Mouse (Mus musculus) kidney, adult 2 months (tissue): ENCODE measurements around the gene Cul3. TPM values are rescaled to one million over a fixed set of nuclear protein-coding genes. Genes with fewer than 3 reads are reported as not detected.
"Not testable (repeated sequence)": the region's sequence is repeated elsewhere in the genome, so short reads cannot be mapped to it uniquely, and the experiment has no call there.

Experiments
- DNase-seq: peaks from one replicate; pipeline ENCODE4 v3.0.0; 2021
- H3K27ac ChIP-seq: fragments of 200-500 bp; 2 replicates; pipeline ENCODE4 v1.5.1; 2012; ENCODE audit warnings: low read depth, low read length, control low read depth, inconsistent platforms; ENCODE audit not compliant: insufficient read depth
- H3K27me3 ChIP-seq: fragments of 200-500 bp; replicated peaks from 2 replicates; pipeline ENCODE4 v1.6.1; 2012; ENCODE audit warnings: mild to moderate bottlenecking, moderate library complexity, low read length, inconsistent platforms; ENCODE audit not compliant: control insufficient read depth, insufficient read depth
- H3K36me3 ChIP-seq: fragments of 200-500 bp; 2 replicates; pipeline ENCODE4 v1.6.1; 2012; ENCODE audit warnings: mild to moderate bottlenecking, moderate library complexity, low read length, inconsistent platforms; ENCODE audit not compliant: control insufficient read depth, insufficient read depth
- H3K4me1 ChIP-seq: fragments of 200-500 bp; 2 replicates; pipeline ENCODE4 v1.6.1; 2011; ENCODE audit warnings: low read length; ENCODE audit not compliant: control insufficient read depth, insufficient read depth
- H3K4me3 ChIP-seq: fragments of 200-500 bp; 2 replicates; pipeline ENCODE4 v1.5.1; 2011; ENCODE audit warnings: mild to moderate bottlenecking, low read depth, low read length, control low read depth; ENCODE audit not compliant: insufficient read depth
- CTCF ChIP-seq: fragments of 200-500 bp; conservative IDR thresholded peaks from 2 replicates; pipeline ENCODE4 v1.5.1; 2011; ENCODE audit warnings: low read depth, mild to moderate bottlenecking, control low read depth, low read length, moderate library complexity, mixed read lengths; ENCODE audit not compliant: insufficient read depth, insufficient read length
- POLR2A ChIP-seq: fragments of 200-500 bp; IDR thresholded peaks from one replicate; pipeline ENCODE4 v1.6.1; 2011; ENCODE audit warnings: low read depth, low read length, control low read depth
- WGBS: fragments of 180-500 bp; shearing (Covaris S2); methylation state at CpG from one replicate; pipeline ENCODE4 v1.1.7; 2018; 5-methylcytosine and 5-hydroxymethylcytosine counted together
- polyA plus RNA-seq: library from polyadenylated mRNA; depleted of rRNA; stranded (reverse); fragments of >200 nt; gene quantifications from 2 replicates; pipeline ENCODE4 v1.2.3, GENCODE M21; 2012

The Cul3 gene
- polyA plus RNA-seq, 1 experiment = 23.9 TPM

DNA sequence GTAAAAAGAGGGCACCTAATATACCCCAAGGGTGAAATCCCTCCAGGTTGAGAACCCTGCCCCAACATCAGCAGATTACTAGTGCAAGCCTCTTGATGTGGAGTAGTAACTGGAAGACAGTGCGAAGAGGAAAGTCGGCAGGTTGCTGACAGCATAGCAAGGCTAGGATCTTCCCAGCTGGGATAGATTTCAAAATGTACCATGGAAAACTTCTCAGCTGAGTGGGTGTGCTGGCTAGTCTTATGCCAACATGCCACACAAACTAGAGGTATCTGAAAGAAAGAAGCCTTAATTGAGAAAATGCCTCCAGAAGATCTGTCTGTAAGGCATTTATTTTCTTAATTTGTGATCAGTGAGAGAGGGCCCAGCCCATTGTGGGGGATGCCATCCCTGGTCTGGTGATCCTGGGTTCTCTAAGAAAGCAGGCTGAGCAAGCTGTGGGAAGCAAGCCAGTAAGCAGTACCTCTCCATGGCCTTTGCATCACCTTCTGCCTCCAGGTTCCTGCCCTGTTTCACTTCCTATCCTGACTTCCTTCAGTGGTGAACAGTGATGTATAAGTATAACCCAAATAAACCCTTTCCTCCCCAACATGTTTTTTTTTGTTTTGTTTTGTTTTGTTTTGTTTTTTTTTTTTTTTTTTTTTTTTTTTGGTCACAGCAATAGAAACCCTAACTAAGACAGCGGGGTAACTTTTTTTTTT, 31.1 kb upstream of the Cul3 start:
- no peaks in the 10 kb centered on the region for H3K4me1 ChIP-seq
- H3K36me3 ChIP-seq = no peaks in the 10 kb centered on the region
- TF ChIP-seq CTCF (no peak), POLR2A (no peak)
- no peaks in the 10 kb centered on the region for H3K27me3 ChIP-seq
- H3K27ac ChIP-seq = no peak overlapping the region
- no peak for DNase-seq
- 93% methylated on average over 3 of the region's 3 CpGs for WGBS
- H3K4me3 ChIP-seq = no peak overlapping the region

DNA sequence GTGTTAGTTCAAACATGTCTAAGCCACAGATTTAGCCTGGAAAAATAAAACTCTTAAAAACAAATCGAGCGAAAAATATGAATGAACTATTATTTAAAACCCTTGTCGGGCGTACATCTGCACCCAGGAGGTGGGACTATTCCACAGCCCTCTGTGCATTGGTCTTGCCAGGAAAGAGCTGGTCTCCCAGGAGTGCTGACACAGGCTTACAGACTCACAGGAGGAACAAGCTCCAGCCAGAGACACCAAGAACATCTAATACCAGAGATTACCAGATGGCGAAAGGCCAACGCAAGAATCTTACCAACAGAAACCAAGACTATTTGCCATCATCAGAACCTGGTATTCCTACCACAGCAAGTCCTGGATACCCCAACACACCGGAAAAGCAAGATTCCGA, 23.2 kb upstream of the Cul3 start:
- no peaks in the 10 kb centered on the region for H3K4me1 ChIP-seq
- H3K36me3 ChIP-seq = no peaks in the 10 kb centered on the region
- H3K27me3 ChIP-seq = no peaks in the 10 kb centered on the region
- no peak for TF ChIP-seq POLR2A
- no peak for TF ChIP-seq CTCF
- H3K4me3 ChIP-seq = no peak overlapping the region
- DNase-seq = no peak
- WGBS = 96% methylated on average over 8 of the region's 8 CpGs
- H3K27ac ChIP-seq = no peak overlapping the region

DNA sequence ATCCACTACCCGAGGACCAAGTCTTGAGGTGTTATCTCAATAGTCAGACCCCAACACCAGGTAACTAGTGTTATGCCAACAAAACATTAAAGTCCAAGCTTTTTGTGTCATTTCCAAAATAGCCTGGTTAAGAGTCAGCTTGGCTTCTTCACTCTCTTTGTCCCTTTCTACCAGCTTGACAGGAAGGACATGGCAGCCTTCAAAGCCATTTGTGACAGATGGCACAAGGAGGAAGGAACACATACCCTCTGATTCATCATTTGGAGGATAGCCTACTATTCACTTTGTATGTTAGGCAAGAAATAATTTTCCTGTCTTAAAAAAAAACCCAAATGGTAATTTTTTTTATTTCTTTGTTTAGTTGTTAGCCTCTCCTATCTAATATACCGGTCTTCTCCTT, 22.7 kb upstream of the Cul3 start:
- no peak overlapping the region for H3K4me3 ChIP-seq
- no peaks in the 10 kb centered on the region for H3K4me1 ChIP-seq
- no peak for TF ChIP-seq POLR2A
- no peak for TF ChIP-seq CTCF
- H3K27ac ChIP-seq = no peak overlapping the region
- 80% methylated on average over 2 of the region's 2 CpGs for WGBS
- H3K36me3 ChIP-seq = no peaks in the 10 kb centered on the region
- no peaks in the 10 kb centered on the region for H3K27me3 ChIP-seq
- DNase-seq = no peak

DNA sequence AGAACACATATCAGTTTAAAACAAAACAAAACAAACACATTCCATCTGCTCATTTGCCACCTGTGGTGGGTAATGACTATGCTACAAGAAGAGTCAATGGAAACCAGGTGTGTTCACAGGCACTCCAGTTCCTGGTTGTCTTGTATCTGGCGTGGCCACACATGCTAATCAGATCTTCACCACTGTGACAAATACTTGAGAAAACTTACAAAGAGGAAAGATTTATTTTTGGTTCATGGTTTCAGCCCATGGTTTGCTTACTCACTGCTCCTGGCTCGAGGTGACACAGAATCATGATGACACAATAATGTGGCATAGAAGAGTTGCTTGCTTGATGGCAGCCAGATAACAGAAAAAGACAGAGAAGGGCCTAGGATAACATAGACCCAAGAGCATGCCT, 22.1 kb upstream of the Cul3 start:
- no peaks in the 10 kb centered on the region for H3K36me3 ChIP-seq
- no peaks in the 10 kb centered on the region for H3K27me3 ChIP-seq
- H3K27ac ChIP-seq = no peak overlapping the region
- DNase-seq = no peak
- WGBS = 81% methylated on average over 2 of the region's 2 CpGs
- H3K4me1 ChIP-seq = no peaks in the 10 kb centered on the region
- H3K4me3 ChIP-seq = no peak overlapping the region
- TF ChIP-seq POLR2A (no peak), CTCF (no peak)

DNA sequence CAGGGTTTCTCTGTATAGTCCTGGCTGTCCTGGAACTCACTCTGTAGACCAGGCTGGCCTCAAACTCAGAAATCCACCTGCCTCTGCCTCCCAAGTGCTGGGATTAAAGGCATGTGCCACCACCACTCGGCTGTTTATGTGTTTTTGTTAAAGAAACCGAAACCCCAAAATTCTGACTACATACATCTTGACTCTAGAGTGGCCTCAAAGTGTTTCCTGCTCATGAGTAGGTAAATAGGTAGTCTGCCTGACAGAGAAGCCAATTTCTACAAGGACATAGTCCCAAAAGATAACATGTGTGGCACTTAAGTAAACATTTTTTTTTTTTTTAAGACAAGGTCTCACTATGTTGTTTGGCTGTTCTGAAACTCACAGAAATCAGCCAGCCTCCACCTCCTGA, 21.5 kb upstream of the Cul3 start:
- 94% methylated on average over 2 of the region's 2 CpGs for WGBS
- H3K36me3 ChIP-seq, H3K4me3 ChIP-seq, DNase-seq, H3K4me1 ChIP-seq, H3K27me3 ChIP-seq, H3K27ac ChIP-seq: not testable (repeated sequence)

DNA sequence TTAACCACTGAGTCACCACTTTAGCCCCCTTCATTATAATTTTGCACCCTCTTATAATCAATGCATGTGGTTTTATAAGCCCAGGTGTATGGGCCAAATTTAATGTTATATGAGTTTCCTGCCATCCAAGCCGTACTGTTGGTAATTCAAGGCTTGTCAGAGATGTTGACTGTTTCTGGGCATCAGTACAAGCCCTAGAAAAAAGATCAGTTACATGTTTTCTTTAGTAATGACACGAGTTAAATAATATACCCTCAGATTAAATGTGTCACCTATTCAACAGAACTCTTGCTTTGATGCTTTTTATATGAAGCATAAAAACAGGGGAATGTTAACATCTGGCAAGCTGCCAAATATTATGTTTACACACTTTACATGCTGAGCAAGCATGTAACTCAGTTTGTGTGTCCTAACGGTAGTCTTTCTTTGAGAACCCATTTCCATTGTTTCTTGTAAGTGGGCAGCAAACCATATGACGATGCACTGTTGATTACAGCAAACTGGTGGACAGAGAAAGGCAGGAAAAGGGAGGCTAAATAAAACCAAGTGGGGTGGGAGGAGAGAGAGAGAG, 19.8 kb upstream of the Cul3 start:
- 26% methylated on average over 4 of the region's 4 CpGs for WGBS
- no peaks in the 10 kb centered on the region for H3K27me3 ChIP-seq
- no peak overlapping the region for H3K4me3 ChIP-seq
- H3K36me3 ChIP-seq = no peaks in the 10 kb centered on the region
- H3K27ac ChIP-seq = no peak overlapping the region
- no peak for TF ChIP-seq POLR2A
- TF ChIP-seq CTCF = no peak
- H3K4me1 ChIP-seq = no peaks in the 10 kb centered on the region
- no peak for DNase-seq

DNA sequence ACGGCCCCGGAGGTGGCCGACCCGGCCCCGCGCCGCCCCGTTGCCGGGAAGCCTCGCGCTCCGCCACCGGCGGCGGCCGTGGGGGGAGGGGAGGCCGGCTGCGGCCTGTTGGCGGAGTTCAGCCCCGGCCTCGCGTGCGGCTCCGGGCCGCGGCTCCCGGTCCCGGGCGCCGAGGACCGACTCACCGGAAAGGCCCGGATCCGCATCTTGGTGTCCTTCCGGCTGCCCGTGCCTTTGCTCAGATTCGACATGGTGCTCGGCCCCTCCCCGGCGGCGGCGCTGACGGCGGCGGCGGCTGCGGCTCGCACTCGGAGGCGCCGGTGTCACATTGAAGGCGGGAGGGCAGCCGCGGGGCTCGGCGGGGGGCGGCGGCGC, 232 bp downstream of the Cul3 start:
- DNase-seq = peak; percentile 81

More for the DNA sequence above, 232 bp downstream of the Cul3 start:
- Histone ChIP-seq H3K4me3 (peak overlapping the region; percentile 91), H3K27me3 (no peaks in the 10 kb centered on the region), H3K36me3 (no peaks in the 10 kb centered on the region), H3K4me1 (peaks cover 11% of the 10 kb centered on the region), H3K27ac (peak overlapping the region; percentile 89)
- TF ChIP-seq CTCF = no peak
- no peak for TF ChIP-seq POLR2A
- WGBS = 1% methylated on average over 53 of the region's 59 CpGs
